Mouse (Mus musculus) embryo, embryonic 10 days (tissue): ENCODE data around the gene Csf2rb.
"Not testable (repeated sequence)": the region's sequence is repeated elsewhere in the genome, so short reads cannot be mapped to it uniquely, and the experiment has no call there.

ENCODE experiments used
- DNase-seq: peaks from one replicate; pipeline ENCODE4 v3.0.0-alpha.2; 2015; ENCODE audit warnings: low spot score

Gene Csf2rb

DNA sequence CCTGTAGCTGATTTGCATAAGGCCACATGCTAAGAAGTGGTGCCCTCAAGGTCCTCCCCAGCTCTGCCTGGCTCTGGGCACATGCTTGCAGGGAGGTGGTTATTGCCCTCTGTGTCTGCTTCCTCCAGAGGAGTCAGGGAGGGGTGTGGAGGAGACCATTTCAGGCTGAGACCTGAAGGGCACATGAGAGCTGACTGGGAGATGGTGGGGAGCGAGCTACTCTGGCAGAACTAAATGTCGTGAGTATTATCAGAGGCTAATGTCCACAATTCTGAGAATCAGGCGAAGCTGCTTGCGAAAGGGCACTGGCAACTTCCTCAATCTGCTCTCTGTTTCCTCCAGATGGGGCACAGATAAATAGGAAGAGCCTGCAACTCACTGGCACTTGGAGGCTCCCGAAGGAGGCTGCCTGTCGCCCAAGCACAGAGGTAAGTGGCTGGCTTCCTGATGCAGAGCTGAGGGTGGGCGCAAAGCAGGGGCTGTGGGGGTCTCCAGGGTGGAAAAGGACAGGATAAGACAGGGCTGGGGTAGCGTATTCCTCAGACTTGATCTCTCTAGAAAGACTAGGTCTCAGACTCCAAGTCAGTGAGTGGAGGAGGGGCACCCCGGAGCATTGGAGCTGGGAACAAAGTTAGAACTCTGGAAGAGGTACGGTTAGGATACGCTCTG lies at the start of gene Csf2rb:
Csf2rb (plus strand) TSS at position 82 of the 669 bp plus-strand sequence.
- no peak for DNase-seq

DNA sequence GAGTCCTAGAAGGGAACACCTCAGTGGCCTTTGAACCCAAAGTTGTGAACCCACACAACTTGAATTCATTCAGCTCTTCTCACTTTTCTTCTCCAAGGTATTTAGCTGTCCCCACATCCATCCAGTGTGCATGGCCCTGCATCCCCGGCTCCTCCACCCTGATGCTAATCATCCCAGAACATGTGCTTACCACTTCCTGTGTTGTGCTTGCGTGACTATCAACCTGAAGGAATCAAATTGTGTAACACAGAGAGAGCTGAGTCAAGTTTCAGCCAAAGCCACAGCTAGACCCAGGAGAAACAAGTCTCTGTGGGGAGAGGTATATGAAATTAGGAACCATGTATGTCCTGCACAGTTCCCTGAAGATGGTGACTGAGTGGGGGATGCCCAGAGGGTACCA lies 47.2 kb upstream of the Csf2rb start:
- DNase-seq, result no peak

DNA sequence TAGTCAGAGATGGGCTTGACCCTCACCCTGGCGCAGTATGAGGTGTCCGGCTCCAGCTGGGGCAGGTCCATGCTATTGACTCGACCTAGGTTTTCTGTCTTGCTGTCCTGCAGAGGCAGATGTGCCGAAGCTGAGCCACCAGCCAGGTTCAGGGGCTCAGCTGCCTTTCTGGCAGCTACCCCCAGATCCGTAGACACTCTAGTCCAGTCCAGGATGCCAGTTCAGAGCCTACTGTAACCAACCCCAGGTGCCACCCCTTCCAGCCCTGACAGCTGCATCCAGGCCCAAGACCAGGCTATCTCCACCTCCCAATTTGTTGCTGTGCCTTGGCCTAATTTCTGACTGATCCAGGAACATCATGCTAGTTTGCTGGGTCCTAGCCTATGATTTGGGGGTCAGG lies 37.6 kb upstream of the Csf2rb start:
- no peak for DNase-seq

DNA sequence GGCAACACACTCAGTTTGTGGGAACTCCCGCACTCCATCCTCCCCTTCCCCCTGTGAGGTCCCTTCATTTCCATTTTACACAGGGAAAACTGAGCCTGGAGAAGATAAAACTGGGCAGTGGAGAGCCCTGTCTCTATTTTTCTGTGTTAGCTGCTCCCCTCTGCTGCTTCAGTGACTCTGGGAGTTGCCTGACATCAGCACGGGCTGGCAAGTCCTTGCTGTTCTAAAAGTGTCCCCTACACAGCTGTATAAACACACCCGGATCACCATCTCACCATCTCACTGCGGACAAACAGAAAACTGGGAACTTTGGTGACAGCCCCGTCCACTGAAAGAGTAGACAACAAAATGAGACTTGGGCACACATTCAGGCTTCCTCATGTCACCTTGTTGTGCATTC lies 35.8 kb upstream of the Csf2rb start:
- not testable (repeated sequence) for DNase-seq

DNA sequence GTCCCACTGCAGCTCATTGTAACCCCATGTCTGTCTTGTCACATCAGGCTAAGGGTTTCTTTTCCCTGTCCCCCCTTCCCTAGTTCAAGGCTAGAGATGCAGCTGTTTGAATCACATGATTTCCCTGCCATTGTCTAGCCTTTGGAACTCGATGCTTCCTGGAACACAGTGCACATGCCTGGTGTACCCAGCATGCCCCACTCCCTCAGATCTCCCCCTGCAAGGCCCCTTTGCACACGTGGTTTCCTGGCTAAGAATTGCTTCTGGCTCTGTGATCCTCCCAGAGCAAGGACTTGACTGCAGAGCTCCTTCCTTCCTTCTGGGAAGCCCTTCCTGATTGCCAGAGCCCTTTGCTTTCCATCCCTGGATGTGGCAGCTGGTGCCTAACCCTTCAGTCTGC lies 32.3 kb upstream of the Csf2rb start:
- DNase-seq, result peak; percentile 12

DNA sequence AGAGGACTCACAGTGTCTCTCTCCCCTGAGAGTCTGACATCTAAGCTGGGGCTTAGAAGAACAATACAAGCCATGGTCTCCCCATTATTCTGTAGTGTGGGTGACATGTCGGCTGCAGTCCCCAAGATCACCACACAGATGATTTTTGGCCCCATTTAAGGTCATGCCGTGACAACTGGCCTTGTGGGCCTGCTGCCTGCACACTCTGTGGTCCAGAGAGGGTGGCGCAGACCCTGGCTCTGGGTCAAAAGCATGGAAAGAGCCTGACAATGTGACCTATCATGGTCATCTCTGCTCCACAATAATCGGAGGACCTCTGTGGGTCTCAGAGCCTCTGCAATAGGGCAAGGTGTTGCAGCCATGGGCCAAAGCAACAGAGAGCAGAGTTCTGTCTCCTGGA lies 31.8 kb upstream of the Csf2rb start:
- DNase-seq, result no peak

DNA sequence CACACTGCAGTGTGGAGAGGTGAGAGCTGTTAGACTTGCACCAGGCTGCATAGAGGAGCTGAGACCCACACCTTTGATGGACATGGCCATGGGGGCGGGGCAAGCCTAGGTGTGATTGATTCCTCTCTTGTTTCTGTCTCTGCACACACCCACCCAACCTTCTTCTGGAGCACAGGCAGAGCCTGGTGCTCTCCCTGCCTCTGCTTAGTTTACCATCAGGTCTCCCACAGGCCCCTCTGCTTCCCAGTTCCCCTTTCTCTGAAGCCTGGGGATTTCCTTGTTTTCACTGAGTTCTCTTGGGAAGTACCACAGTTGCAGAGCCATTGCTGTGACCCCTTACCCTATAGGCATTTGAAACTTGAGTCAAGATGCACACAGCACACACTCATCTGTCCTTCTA lies 27.0 kb upstream of the Csf2rb start:
- no peak for DNase-seq

DNA sequence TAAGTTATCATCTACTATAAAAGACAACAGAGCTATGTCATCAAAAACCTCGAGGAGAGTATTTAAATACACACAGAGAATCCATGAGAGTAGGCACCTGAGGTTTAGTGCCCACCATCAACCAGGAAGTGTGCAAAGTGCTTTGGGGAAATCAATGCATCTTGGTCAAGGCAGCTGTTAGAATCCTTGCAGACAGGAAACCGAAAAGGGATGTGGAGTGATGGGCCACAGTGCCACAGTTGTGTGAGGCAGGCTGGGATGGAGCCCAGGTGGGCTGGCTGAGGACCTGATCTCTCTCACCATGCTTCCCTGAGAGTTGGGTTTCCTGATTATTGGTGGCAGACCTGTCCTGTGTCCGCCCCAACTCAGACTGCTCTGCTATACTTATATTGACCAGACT lies 25.9 kb upstream of the Csf2rb start:
- DNase-seq, result no peak

DNA sequence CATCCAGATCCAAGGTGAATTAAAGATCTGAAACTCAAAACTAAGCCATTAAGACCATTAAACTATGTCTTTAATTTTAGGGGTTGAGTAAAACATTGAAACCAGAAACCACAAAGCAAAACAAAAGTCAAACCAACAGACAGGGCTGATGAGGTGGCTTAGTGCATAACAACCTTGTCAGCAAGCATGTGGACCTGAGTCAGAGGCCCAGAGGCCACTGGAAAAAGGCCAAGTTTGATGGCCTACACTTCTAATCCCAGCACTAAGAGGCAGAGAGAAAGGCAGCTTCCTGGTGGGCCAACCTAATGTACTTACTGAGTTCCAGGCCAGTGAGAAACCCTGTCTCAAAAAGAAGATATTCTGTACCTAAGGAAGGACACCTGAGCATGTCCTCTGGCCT lies 24.8 kb upstream of the Csf2rb start:
- DNase-seq, result no peak

DNA sequence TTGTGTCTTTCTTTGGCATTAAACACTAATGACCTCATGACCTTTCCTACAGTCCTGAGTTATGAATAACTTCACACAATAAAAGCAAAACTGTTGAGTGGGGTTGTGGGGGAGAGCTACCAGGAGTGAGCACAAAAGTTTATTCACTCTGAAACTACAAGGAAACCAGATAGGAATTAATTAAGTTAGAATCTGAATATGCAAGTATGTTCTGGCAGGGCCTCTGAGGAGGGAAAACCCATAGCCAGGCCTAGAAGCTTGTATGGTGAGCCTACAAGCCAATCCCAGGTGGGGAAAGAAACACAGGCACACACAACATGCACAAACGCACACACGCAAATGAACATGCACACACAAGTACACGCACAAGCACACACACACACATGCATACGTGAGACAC lies 22.8 kb upstream of the Csf2rb start:
- DNase-seq, result no peak

DNA sequence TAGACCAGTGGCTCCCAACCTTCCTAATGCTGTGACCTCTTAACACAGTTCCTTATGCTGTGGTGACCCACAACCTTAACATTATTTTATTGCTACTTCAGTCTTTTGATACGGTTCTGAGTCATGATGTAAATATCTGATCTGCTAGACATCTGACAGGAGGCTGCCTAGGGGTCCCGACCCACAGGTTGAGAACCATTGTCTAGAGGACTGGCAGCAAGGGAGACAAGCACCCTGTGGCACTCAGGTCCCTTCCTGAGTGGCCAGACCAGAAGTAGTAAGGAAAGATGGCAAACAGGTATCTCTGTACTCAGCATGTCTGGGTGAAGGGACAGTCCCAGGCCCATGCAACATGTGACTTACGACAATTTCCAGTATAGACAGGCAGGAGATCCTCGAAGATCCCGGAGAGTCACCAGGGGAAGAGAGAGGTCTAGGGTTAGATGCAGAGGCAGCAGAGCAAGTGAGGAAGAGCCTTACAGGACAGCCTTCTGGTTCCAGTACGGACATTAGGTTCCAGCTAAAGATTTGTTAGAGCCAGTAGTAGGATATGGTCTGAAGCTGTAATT lies 21.8 kb upstream of the Csf2rb start:
- DNase-seq, result no peak

DNA sequence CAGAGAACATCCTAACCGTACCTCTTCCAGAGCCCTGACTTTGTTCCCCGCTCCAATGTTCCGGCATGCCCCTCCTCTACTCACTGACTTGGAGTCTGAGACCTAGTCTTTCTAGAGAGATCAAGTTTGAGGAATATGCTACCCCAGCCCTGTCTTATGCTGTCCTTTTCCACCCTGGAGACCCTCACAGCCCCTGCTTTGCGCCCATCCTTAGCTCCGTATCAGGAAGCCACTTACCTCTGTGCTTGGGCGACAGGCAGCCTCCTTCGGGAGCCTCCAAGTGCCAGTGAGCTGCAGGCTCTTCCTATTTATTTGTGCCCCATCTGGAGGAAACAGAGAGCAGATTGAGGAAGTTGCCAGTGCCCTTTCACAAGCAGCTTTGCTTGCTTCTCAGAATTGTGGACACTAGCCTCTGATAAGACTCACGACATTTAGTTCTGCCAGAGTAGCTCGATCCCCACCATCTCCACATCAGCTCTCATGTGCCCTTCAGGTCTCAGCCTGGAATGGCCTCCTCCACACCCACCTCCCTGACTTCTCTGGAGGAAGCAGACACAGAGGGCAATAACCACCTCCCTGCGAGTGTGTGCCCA lies 20.1 kb upstream of the Csf2rb start, which contains the start of gene Csf2rb2:
Csf2rb2 (minus strand) TSS at position 381 of the 593 bp plus-strand sequence.
- no peak for DNase-seq

DNA sequence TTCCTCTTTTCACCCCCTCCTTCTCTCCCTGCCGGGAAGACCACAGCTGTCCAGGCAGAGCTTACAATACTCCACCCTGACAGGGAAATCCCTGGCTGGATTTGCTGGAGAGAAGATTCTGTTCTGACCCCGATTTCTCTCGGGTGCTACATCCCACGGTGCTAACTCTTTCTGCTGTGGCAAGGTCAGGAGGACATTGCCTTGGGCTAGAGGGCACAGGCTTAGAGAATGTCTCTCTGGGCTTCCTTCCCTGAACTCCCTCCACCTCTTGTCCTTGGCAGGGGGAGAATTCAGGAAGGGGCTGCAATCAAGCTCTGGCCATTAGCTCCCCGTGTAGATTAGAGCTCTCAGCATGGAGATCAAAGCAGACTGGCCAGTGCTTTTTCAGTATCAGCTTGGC lies 15.7 kb upstream of the Csf2rb start:
- DNase-seq, result no peak

DNA sequence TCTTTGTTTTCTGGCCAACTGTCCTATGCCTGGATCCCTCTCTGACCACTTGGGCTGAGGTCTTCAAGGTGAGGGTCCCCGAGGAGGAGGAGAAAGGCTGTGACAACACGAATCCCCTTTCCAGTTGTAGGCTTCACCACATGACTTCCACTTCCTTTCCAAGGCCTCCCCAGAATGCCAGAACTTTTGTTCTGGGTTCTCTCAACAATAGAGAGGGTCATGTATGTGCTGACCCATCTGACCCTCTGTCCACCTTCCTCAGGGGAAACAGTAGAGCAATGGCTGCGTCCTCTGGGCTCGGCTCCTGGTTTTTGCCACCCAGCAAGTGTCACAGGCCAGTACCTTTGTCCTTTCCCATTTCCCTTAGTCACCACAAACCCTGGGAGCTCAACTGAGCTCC lies 14.6 kb upstream of the Csf2rb start:
- DNase-seq, result no peak

DNA sequence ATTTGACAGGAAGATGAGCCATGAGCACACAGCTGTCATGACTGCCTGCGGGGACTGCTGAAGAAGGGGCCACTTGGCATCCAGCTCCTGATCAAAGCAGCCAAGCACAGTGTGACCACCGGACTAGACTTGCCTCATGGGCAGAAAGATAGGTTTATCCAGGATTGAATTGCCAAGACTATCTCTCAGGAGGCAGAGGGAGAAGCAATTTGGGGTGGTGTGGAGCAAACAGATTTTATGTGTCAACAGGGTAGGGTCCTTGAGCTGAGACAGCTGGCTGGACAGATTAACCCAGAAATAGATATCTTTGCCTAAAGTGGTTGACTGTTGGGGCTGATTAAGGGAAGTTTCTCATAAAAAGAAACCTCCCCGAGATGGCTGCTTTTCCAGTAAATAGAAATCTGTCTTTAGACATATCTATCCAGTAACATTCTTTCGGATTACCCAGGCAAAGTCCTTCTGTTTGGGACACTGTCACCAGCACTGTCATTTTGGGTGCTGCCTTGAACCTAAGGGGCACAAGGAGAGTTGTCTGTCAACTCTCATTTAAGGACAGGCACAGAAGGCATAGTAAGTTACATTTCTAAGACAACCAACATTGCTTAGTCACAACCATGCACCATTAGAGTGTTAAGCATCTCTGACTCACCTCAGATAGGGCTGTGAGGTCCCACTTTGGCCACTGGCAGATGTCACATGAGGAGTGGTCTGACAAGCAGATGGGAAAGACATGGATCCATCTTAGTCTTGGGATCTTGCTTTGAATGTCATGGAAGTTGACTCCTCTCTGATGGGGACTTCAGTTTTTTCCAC lies 12.9 kb upstream of the Csf2rb start:
- not testable (repeated sequence) for DNase-seq

DNA sequence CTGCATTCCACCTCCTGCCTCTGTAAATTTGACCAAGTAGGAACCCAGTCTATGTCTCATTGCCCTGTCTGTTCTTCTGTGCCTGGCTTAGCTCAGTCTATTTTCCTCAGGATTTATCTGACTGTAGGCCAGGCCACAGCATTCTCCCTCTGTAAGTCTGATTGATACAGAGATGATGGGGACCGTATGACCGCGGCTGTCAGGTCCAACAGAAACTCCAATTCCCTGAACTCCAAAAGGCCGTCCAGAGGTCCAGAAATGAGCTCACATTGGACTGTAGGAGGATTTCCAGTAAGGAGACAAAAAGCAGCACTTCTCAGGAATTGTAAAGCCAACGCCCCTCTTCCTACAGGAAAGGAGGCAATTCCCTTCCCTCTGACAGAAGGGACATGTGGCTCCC lies 11.9 kb upstream of the Csf2rb start:
- not testable (repeated sequence) for DNase-seq

DNA sequence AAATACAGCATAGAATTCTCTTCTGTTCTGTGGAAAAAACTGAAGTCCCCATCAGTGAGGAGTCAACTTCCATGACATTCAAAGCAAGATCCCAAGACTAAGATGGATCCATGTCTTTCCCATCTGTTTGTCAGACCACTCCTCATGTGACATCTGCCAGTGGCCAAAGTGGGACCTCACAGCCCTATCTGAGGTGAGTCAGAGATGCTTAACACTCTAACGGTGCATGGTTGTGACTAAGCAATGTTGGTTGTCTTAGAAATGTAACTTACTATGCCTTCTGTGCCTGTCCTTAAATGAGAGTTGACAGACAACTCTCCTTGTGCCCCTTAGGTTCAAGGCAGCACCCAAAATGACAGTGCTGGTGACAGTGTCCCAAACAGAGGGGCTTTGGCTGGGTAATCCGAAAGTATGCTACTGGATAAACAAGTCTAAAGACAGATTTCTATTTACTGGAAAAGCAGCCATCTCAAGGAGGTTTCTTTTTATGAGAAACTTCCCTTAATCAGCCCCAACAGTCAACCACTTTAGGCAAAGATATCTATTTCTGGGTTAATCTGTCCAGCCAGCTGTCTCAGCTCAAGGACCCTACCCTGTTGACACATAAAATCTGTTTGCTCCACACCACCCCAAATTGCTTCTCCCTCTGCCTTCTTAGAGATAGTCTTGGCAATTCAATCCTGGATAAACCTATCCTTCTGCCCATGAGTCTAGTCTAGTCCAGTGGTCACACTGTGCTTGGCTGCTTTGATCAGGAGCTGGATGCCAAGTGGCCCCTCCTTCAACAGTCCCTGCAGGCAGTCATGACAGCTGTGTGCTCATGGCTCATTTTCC lies 7.0 kb upstream of the Csf2rb start:
- DNase-seq, result peak; percentile 9

DNA sequence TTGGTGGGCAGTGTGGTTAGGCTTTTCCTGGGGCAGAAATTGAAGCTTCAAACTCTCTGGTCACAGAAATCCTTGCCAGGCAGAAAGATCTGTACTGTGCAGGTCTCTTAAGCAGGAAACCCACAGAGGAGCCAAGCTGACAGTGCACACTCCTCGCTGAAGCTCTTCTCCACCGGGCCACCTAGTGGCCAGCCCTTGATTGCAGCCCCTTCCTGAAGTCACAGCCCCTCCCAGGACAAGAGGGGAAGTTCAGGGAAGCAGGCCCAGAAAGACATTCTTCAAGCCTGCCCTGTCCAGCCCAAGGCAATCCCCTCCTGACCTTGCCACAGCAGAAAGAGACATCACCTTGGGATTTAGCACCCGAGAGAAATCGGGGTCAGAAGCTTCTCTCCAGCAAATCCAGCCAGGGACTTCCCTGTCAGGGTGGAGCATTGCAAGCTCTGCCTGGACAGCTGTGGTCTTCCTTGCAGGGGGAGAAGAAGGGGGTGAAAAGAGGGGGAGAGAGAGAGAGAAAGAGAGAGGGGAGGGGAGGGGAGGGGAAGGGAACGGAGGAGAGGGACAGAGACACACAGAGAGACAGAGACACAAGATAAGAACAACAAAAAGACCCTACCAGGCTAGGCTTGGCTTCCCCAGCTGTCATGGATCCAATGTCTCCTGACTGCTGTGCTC lies 4.6 kb upstream of the Csf2rb start:
- DNase-seq, result peak; percentile 77

DNA sequence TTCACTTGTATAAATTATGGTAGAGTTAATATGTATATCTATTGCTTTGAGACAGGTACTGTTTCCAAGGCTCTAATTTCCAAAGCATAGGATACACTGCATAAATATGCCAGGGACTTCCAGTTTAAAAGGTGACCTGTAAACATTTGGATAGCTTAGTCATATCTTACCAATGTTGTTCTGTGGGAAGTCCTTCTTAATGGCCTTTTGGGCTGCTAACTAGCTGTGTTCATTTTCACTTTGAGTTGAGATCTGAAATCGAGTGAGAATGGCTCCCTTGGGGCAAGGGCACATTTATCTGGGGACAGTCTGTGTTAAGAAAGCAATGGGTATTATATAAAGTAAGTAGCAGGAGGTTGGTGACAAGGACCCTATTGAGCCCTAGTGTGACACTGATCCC lies 2.2 kb upstream of the Csf2rb start:
- no peak for DNase-seq

DNA sequence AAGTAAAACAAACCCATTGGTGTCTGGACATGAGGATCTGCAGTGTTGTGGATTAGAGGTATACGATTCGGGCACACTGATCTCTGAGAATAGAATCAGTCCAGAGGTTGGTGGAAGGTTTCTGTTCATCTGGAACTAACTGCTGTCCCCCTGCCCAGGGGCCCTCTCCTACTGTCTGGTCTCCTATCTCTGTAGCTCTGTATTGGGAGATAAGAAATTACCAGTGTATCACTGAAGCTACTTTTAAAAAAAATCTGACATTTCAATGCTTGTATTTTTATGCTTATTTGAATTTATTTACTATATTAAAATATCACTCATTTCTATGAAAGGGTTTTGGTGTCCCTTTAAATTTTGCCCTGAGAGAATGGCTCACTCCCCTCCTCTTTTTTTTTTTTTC lies 1.3 kb upstream of the Csf2rb start:
- DNase-seq, result no peak

DNA sequence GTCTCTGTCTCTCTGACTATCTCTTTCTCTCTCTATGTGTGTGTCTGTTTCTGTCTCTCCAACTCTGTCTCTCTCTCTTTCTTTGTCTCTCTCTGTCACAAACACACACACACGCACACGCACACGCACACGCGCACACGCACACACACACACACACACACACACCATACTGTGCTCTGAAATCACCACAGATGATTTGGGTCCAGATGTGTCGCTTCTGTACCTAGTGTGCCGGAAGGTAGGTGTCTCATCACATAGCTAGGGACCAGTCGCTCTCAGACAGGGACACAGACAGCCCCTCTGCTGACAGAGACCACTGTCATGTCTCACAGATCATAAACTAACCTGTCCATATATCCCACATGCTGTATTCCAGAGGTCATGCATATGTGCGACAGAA lies 1.2 kb downstream of the Csf2rb start:
- no peak for DNase-seq
